Mouse (Mus musculus) embryonic facial prominence, embryonic 15.5 days (tissue): ENCODE measurements around the gene Fam214a. TPM values are rescaled to one million over a fixed set of nuclear protein-coding genes. Genes with fewer than 3 reads are reported as not detected.

Experiments
- ATAC-seq: fragments of 200-750 bp; cut with Nextera tagmentation; 2 replicates; pipeline ENCODE4 v1.8.0; 2017; ENCODE audit warnings: low read depth, moderate TSS enrichment; ENCODE audit not compliant: insufficient number of reproducible peaks, low FRiP score, low TSS enrichment
- H3K27ac ChIP-seq: fragments of 300-500 bp; sonication (generic); replicated peaks from 2 replicates; pipeline ENCODE4 v1.5.1; 2015; ENCODE audit warnings: mild to moderate bottlenecking, inconsistent platforms
- H3K27me3 ChIP-seq: fragments of 300-500 bp; sonication (generic); 2 replicates; pipeline ENCODE4 v1.6.1; 2015; ENCODE audit warnings: inconsistent platforms
- H3K36me3 ChIP-seq: fragments of 300-500 bp; sonication (generic); 2 replicates; pipeline ENCODE4 v1.6.1; 2015; ENCODE audit warnings: mild to moderate bottlenecking, inconsistent platforms
- H3K4me1 ChIP-seq: fragments of 300-500 bp; sonication (generic); 2 replicates; pipeline ENCODE4 v1.6.1; 2015; ENCODE audit warnings: inconsistent platforms
- H3K4me2 ChIP-seq: fragments of 300-500 bp; sonication (generic); replicated peaks from 2 replicates; pipeline ENCODE4 v1.6.1; 2015; ENCODE audit warnings: mild to moderate bottlenecking, inconsistent platforms
- H3K4me3 ChIP-seq: fragments of 300-500 bp; sonication (generic); replicated peaks from 2 replicates; pipeline ENCODE4 v1.5.1; 2015; ENCODE audit warnings: mild to moderate bottlenecking, inconsistent platforms
- H3K9ac ChIP-seq: fragments of 300-500 bp; sonication (generic); 2 replicates; pipeline ENCODE4 v1.6.1; 2015; ENCODE audit warnings: inconsistent platforms
- H3K9me3 ChIP-seq: fragments of 300-500 bp; sonication (generic); replicated peaks from 2 replicates; pipeline ENCODE4 v1.6.1; 2016; ENCODE audit warnings: inconsistent platforms
- WGBS: fragments of 180-500 bp; shearing (Covaris S2); methylation state at CpG from one replicate; pipeline ENCODE4 v1.1.7; 2015; 5-methylcytosine and 5-hydroxymethylcytosine counted together
- polyA plus RNA-seq: library from polyadenylated mRNA; unstranded; fragments of >200 nt; fragmentation: Nextera tagmentation; extraction: Ambion mirVana; gene quantifications from 2 replicates; pipeline ENCODE4 v1.2.1, GENCODE M21; 2015

Fam214a gene
- polyA plus RNA-seq, 1 experiment from 2014 or later = 16.5 TPM

- peaks cover 3% of the 10 kb centered on the region; the same call in 1 of the 2 replicates for H3K4me1 ChIP-seq
- ATAC-seq = no peak
- no peaks in the 10 kb centered on the region for H3K9me3 ChIP-seq
- H3K4me2 ChIP-seq = no peak overlapping the region
- H3K36me3 ChIP-seq = no peaks in the 10 kb centered on the region
- H3K4me3 ChIP-seq = no peak overlapping the region
- no peak overlapping the region for H3K27ac ChIP-seq
- 90% methylated on average over 1 of the region's 1 CpGs for WGBS
- H3K9ac ChIP-seq = no peak overlapping the region
- no peaks in the 10 kb centered on the region for H3K27me3 ChIP-seq
These were observed 79.7 kb downstream of the Fam214a start for GRCm38 (mm10) chr9:75032408-75032807.

GRCm38 (mm10) chr9:75033141-75033540 is 80.5 kb downstream of the Fam214a start:
- WGBS = 50% methylated on average over 7 of the region's 7 CpGs
- H3K4me1 ChIP-seq = peaks cover 3% of the 10 kb centered on the region; the same call in 1 of the 2 replicates
- H3K27ac ChIP-seq = no peak overlapping the region
- ATAC-seq = no peak
- H3K4me2 ChIP-seq = no peak overlapping the region
- no peak overlapping the region for H3K9ac ChIP-seq
- H3K36me3 ChIP-seq = no peaks in the 10 kb centered on the region
- no peaks in the 10 kb centered on the region for H3K27me3 ChIP-seq
- no peak overlapping the region for H3K4me3 ChIP-seq
- H3K9me3 ChIP-seq = no peaks in the 10 kb centered on the region

DNA sequence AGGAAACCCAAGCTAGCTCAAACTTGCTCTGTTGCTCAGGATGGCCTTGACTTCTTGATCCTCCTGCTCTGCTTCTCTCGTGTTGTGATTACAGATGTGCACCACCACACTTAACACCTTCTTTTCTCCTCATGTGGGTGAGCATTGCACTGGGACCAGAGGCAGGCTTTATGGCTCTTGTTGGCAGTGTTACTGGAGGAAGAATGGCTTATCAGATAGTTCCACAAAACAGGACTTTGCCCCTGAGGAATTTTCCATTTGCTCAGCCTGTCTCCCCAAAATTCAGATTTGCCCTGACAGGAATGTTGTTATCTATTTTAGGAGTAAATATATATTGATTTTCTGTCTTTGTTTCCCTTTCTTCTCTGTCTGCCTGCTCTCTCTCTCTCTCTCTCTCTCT is 82.0 kb downstream of the Fam214a start:
- Histone ChIP-seq H3K9ac (no peak overlapping the region), H3K36me3 (no peaks in the 10 kb centered on the region), H3K4me3 (no peak overlapping the region), H3K27me3 (no peaks in the 10 kb centered on the region), H3K9me3 (no peaks in the 10 kb centered on the region), H3K4me1 (peaks cover 11% of the 10 kb centered on the region), H3K4me2 (no peak overlapping the region), H3K27ac (no peak overlapping the region)
- WGBS = 20% methylated on average over 1 of the region's 1 CpGs
- no peak for ATAC-seq

- Histone ChIP-seq H3K27ac (no peak overlapping the region), H3K4me1 (peaks cover 11% of the 10 kb centered on the region), H3K4me3 (no peak overlapping the region), H3K36me3 (no peaks in the 10 kb centered on the region), H3K9me3 (no peaks in the 10 kb centered on the region), H3K9ac (no peak overlapping the region), H3K4me2 (no peak overlapping the region), H3K27me3 (no peaks in the 10 kb centered on the region)
- no peak for ATAC-seq
- WGBS = 71% methylated on average over 4 of the region's 4 CpGs
These were observed 83.3 kb downstream of the Fam214a start for GRCm38 (mm10) chr9:75035944-75036343.

- Histone ChIP-seq H3K4me2 (peak within 1 kb of the TSS; percentile 51), H3K27me3 (no peaks in the 10 kb centered on the region), H3K4me1 (peaks cover 11% of the 10 kb centered on the region), H3K9me3 (no peaks in the 10 kb centered on the region), H3K36me3 (no peaks in the 10 kb centered on the region), H3K27ac (peak within 1 kb of the TSS; percentile 80), H3K4me3 (peak within 1 kb of the TSS; percentile 96), H3K9ac (peak within 1 kb of the TSS; percentile 90)
- under 1% methylated on average over 67 of the region's 73 CpGs for WGBS
- peak; percentile 95 for ATAC-seq
These were observed 85.0 kb downstream of the Fam214a start, which contains the start of gene Arpp19 for GRCm38 (mm10) chr9:75037451-75038356. TSS of gene Arpp19 (plus strand) at chr9:75037614.

DNA sequence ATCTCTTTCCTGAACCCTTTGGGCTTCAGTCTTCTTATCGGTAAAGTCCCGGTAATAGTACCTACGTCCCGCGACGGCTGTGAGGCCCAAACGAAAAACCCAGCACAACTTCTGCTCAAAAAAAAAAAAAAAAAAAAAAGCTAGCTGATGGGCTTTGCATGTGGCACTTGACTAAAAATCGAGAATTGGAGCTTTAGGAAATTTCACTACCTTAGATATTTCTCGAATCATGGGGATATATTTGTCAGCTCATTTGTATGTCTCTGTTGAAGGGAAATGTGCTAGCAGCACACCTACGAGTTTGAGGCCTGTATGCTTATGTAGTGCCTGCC is 85.6 kb downstream of the Fam214a start:
- Histone ChIP-seq H3K27ac (no peak overlapping the region), H3K27me3 (no peaks in the 10 kb centered on the region), H3K9me3 (no peaks in the 10 kb centered on the region), H3K36me3 (no peaks in the 10 kb centered on the region), H3K9ac (peak overlapping the region; percentile 90), H3K4me3 (peak overlapping the region; percentile 96), H3K4me2 (peak overlapping the region; percentile 51), H3K4me1 (peaks cover 11% of the 10 kb centered on the region)
- WGBS = 0% methylated on average over 10 of the region's 10 CpGs
- no peak for ATAC-seq

DNA sequence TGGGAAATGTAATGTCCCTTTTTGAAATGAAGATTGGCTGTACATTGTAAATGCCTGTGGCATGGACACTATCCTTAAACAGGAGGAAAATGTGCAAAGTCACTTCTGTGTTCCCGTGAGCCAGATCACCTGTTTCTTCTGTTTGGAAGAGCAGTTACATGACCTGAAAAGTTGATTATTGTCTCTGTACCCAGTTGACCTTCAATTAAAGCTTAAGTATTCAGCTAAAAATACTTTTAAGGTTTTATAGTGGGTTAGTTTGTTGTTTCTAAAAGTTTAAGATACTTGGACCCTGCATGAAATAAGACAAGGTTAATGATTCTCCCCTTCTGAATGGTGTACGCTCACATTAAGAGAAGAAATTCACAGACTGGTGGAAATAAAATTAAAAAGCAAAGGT is 87.9 kb downstream of the Fam214a start:
- no peak for ATAC-seq
- 83% methylated on average over 2 of the region's 2 CpGs for WGBS
- Histone ChIP-seq H3K27me3 (no peaks in the 10 kb centered on the region), H3K4me3 (no peak overlapping the region), H3K27ac (no peak overlapping the region), H3K4me2 (no peak overlapping the region), H3K36me3 (no peaks in the 10 kb centered on the region), H3K9me3 (no peaks in the 10 kb centered on the region), H3K4me1 (peaks cover 11% of the 10 kb centered on the region), H3K9ac (no peak overlapping the region)

DNA sequence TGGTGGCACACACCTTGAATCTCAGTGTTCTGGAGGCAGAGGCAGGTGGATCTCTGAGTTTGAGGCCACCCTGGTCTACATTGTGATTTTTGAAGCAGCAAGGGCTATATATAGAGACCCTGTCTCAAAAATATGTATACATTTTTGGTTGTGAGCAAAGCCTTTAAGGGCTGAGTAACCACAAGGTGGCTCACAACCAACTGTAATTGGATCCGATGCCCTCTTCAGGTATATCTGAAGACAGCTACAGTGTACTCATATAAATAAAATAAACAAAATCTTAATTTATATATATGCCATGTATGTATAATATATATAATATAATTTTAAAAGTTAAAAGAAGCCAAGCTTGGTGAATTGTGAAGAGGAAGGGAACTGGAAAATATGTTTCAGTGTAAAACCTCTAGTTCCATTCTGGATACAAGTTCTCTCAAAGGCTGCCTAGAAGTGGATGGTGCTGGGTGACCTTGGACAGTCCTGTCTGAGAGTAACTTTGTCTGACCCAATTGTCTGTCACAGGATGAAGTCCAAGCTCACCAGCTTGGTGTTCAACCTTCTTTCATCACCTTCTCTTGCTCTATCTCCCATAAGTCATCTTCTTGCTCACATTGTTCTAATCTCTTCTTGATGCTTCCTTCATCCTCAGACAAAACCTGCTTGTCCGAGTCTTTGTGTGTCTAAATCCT is 89.3 kb downstream of the Fam214a start:
- 73% methylated on average over 2 of the region's 2 CpGs for WGBS
- no peak for ATAC-seq
- H3K27me3 ChIP-seq = no peaks in the 10 kb centered on the region
- peaks cover 11% of the 10 kb centered on the region for H3K4me1 ChIP-seq
- no peak overlapping the region for H3K27ac ChIP-seq
- H3K9ac ChIP-seq = no peak overlapping the region
- H3K9me3 ChIP-seq = no peaks in the 10 kb centered on the region
- no peak overlapping the region for H3K4me3 ChIP-seq
- H3K36me3 ChIP-seq = peaks cover 7% of the 10 kb centered on the region; the same call in 1 of the 2 replicates
- no peak overlapping the region for H3K4me2 ChIP-seq

GRCm38 (mm10) chr9:75043191-75043590 is 90.5 kb downstream of the Fam214a start:
- Histone ChIP-seq H3K27me3 (no peaks in the 10 kb centered on the region), H3K9me3 (no peaks in the 10 kb centered on the region), H3K4me2 (no peak overlapping the region), H3K36me3 (peaks cover 7% of the 10 kb centered on the region; the same call in 1 of the 2 replicates), H3K4me1 (peaks cover 8% of the 10 kb centered on the region), H3K9ac (no peak overlapping the region), H3K4me3 (no peak overlapping the region), H3K27ac (no peak overlapping the region)
- no peak for ATAC-seq
- 84% methylated on average over 2 of the region's 2 CpGs for WGBS

DNA sequence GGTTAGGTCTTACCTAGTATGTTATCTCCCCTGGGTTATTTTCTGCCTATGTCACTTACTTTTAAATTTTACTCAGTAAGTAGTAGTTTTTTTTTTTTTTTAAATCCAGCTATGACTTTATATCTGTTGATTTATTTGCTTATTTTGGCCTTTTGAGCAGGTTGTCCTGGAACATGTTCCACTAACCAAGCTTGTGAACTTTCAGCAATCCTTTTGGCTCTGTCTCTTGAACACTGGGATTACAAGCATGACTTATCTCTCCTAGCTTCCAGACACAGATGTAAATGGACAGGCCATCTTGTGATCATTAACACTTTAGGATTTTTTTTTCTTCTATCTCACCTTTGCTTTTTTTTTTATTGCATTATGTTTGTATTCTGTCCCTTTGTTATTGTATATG is 94.4 kb downstream of the Fam214a start:
- Histone ChIP-seq H3K27ac (no peak overlapping the region), H3K9ac (no peak overlapping the region), H3K4me1 (no peaks in the 10 kb centered on the region), H3K4me3 (no peak overlapping the region), H3K4me2 (no peak overlapping the region), H3K9me3 (no peaks in the 10 kb centered on the region), H3K27me3 (no peaks in the 10 kb centered on the region), H3K36me3 (peaks cover 7% of the 10 kb centered on the region; the same call in 1 of the 2 replicates)
- ATAC-seq = no peak

DNA sequence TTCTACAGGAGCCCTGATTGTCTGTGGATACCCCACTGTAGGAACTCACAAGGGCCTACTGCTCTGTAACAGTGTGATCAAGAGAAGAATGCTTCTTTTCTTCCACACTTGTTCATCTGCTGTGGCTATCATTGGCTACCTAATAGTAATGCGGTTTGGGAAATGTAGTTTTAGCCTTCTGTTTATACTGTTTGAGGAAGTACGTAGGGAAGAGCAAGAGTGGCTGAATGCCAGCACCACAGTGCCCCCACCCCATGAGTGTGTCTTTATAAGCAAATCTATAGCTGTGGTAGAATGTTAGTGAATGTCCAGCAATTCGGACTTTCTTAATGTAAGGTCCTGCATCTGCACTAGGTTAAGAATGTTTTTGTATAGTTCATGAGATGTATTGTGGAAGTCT is 96.4 kb downstream of the Fam214a start:
- Histone ChIP-seq H3K4me2 (no peak overlapping the region), H3K27me3 (no peaks in the 10 kb centered on the region), H3K36me3 (peaks cover 7% of the 10 kb centered on the region; the same call in 1 of the 2 replicates), H3K9me3 (no peaks in the 10 kb centered on the region), H3K4me3 (no peak overlapping the region), H3K27ac (no peak overlapping the region; the same call in 1 of the 2 replicates), H3K4me1 (no peaks in the 10 kb centered on the region), H3K9ac (no peak overlapping the region)
- WGBS = 69% methylated on average over 3 of the region's 3 CpGs
- no peak for ATAC-seq
